Mouse (Mus musculus) R1 (cell line): ENCODE measurements around the gene Mzt1.
"Not testable (repeated sequence)": the region's sequence is repeated elsewhere in the genome, so short reads cannot be mapped to it uniquely, and the experiment has no call there.

ENCODE experiments used
- DNase-seq: peaks from one replicate; pipeline ENCODE4 v3.0.0-alpha.2; 2018; ENCODE audit warnings: low read depth, low spot score

Gene Mzt1

GRCm38 (mm10) chr14:99046031-99046781 lies at the start of gene Mzt1, which contains the start of gene Bora:
TSS of gene Mzt1 (minus strand) at chr14:99046134.
TSS of gene Bora (plus strand) at chr14:99046222.
- DNase-seq: peak; percentile 95

- no peak for DNase-seq
These were observed 43.0 kb upstream of the Mzt1 start for GRCm38 (mm10) chr14:99088947-99089346.

GRCm38 (mm10) chr14:99071146-99071545 lies 25.2 kb upstream of the Mzt1 start:
- peak; percentile 14 for DNase-seq

- no peak for DNase-seq
These were observed 17.2 kb upstream of the Mzt1 start for GRCm38 (mm10) chr14:99063091-99063490.

- DNase-seq: no peak
These were observed 14.7 kb upstream of the Mzt1 start for GRCm38 (mm10) chr14:99060616-99061015.

- peak; percentile 45 for DNase-seq
These were observed 13.1 kb upstream of the Mzt1 start for GRCm38 (mm10) chr14:99058959-99059586.

- DNase-seq: no peak
These were observed 848 bp upstream of the Mzt1 start for GRCm38 (mm10) chr14:99046782-99047181.

- peak; percentile 34 for DNase-seq
These were observed 430 bp downstream of the Mzt1 start for GRCm38 (mm10) chr14:99045378-99046030.

GRCm38 (mm10) chr14:99044718-99045117 lies 1.2 kb downstream of the Mzt1 start:
- DNase-seq: no peak

GRCm38 (mm10) chr14:99044096-99044495 lies 1.8 kb downstream of the Mzt1 start:
- DNase-seq: no peak

GRCm38 (mm10) chr14:99043499-99043898 lies 2.4 kb downstream of the Mzt1 start:
- DNase-seq: peak; percentile 44

- no peak for DNase-seq
These were observed 4.5 kb downstream of the Mzt1 start for GRCm38 (mm10) chr14:99041416-99041815.

- peak; percentile 89 for DNase-seq
These were observed 6.6 kb downstream of the Mzt1 start for GRCm38 (mm10) chr14:99039308-99039707.

GRCm38 (mm10) chr14:99037703-99038102 lies 8.2 kb downstream of the Mzt1 start:
- no peak for DNase-seq

GRCm38 (mm10) chr14:99036039-99036438 lies 9.9 kb downstream of the Mzt1 start:
- DNase-seq: no peak

GRCm38 (mm10) chr14:99034851-99035250 lies 11.1 kb downstream of the Mzt1 start:
- DNase-seq: not testable (repeated sequence)

GRCm38 (mm10) chr14:99032596-99032995 lies 13.3 kb downstream of the Mzt1 start:
- no peak for DNase-seq

GRCm38 (mm10) chr14:99031337-99031873 lies 14.5 kb downstream of the Mzt1 start:
- no peak for DNase-seq

- DNase-seq: no peak
These were observed 15.9 kb downstream of the Mzt1 start for GRCm38 (mm10) chr14:99029987-99030386.

- DNase-seq: no peak
These were observed 23.4 kb downstream of the Mzt1 start for GRCm38 (mm10) chr14:99022346-99023086.

- peak; percentile 22 for DNase-seq
These were observed 26.7 kb downstream of the Mzt1 start for GRCm38 (mm10) chr14:99019136-99019808.
